Mouse (Mus musculus) naive thymus-derived CD4-positive, alpha-beta T cell, adult 2 months (primary cell): ENCODE data around the gene Klhl18.
"Not testable (repeated sequence)": the region's sequence is repeated elsewhere in the genome, so short reads cannot be mapped to it uniquely, and the experiment has no call there.

ENCODE experiments used
- DNase-seq: peaks from one replicate; pipeline ENCODE4 v3.0.0-alpha.2; 2011; ENCODE audit warnings: low read depth

Gene Klhl18

DNA sequence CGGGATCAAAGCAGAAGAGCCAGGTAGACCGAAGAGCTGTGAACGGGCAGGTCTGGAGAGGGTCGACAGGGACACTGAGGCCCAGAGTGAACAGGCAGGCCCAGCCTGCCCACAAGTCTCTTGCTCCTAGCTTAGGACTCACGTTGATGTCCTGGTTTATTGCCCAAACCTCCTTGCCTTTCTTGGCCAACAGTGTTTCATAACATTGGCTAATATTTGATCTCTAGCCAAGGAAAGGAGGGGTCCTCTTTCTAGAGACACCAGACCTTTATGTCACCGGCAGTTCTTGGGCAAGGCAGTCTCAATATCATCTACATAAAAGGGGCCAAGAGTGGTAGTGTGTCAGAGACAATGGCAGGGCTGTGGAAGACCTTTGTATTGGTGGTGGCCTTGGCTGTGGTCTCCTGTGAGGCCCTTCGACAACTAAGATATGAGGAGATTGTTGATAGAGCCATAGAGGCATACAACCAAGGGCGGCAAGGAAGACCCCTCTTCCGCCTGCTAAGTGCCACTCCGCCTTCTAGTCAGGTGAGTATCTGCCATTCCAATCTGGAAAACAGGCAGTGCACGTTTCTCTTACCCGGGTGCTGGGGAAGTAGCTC, 56.9 kb downstream of the Klhl18 start, which contains the start of gene Ngp:
Gene Ngp (plus strand): TSS at position 237 of the 602 bp plus-strand sequence.
- DNase-seq: no peak

GRCm38 (mm10) chr9:110413785-110414184, 62.7 kb downstream of the Klhl18 start:
- no peak for DNase-seq

DNA sequence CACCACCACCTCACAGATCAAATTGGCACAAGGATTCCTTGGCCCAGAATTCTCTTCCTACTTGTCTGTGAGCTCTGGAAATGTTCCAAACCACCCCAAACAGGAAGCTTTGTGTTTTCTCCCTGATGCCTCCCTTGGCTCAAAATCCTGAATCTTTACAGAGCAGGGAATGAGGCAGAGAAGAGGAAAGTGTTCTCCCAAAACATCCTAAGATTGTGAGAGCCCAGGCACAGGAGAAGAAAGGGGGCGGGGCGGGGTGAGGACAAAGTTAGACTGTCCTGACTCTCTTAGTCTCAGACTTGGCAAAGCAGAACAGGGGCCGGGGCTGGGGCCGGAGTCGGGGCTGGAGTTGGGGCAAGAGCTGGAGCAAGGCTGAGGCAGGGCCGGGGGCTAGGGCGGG, 63.6 kb downstream of the Klhl18 start:
- no peak for DNase-seq

- peak; percentile 91 for DNase-seq
Observed at GRCm38 (mm10) chr9:110410908-110411887, 65.3 kb downstream of the Klhl18 start.

GRCm38 (mm10) chr9:110408099-110408773, 68.3 kb downstream of the Klhl18 start, which contains the start of gene Ptpn23:
Ptpn23 (minus strand) TSS chr9:110408213.
- peak; percentile 96 for DNase-seq

- DNase-seq: peak; percentile 59
Observed at GRCm38 (mm10) chr9:110407311-110408098, 69.0 kb downstream of the Klhl18 start.

DNA sequence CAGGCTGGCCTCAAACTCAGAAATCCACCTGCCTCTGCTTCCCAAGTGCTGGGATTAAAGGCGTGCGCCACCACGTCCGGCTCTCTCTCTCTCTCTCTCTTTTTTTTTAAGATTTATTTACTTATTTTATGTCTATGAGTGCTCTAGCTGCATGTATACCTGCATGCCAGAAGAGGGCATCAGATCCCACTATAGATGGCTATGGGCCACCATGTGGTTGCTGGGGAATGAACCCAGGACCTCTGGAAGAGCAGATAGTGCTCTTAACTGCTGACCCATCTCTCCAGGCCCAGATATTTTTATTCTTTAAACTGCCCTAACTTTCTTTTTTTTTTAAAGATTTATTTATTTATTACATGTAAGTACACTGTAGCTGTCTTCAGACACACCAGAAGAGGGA, 73.3 kb downstream of the Klhl18 start:
- not testable (repeated sequence) for DNase-seq

DNA sequence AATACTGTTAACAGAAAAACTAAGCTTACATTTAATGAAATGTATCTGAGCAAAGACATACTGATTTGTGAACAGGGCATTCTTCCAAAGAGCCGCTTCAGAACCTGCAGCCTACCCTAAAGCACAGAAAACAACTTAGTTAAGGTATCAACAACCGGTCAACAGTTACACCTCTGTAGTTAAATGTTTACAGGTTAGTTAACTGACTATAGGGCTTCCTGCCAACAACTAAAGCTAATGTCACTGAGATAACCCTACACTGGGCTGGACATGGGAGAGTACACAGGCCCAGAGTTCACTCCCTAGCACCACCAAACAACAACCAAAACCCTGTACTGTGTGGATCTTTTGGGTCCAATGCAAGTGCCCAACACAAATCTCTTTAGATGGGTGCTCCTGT, 73.8 kb downstream of the Klhl18 start:
- DNase-seq: no peak

- no peak for DNase-seq
Observed at GRCm38 (mm10) chr9:110400650-110401049, 75.8 kb downstream of the Klhl18 start.

- DNase-seq: no peak
Observed at GRCm38 (mm10) chr9:110393295-110393694, 83.2 kb downstream of the Klhl18 start.

DNA sequence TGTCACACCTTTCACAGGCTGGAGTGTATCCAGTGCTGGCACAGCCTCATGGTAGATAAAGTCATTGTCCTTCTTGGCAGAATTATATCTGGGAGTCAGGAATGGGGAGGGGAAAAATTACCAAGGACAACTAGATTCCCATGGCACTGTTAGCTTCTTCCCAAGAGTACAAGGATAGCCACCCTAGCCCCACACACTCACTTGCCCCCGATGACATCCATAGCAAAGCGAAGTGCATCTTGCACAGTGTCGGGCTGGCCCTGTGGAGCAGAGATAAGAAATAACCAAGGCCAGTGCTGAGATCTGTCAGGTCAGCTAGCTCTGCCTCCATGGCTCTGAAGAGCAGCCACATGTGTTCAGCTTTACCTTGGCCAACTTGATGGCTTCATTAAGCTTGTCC, 85.7 kb downstream of the Klhl18 start:
- no peak for DNase-seq

DNA sequence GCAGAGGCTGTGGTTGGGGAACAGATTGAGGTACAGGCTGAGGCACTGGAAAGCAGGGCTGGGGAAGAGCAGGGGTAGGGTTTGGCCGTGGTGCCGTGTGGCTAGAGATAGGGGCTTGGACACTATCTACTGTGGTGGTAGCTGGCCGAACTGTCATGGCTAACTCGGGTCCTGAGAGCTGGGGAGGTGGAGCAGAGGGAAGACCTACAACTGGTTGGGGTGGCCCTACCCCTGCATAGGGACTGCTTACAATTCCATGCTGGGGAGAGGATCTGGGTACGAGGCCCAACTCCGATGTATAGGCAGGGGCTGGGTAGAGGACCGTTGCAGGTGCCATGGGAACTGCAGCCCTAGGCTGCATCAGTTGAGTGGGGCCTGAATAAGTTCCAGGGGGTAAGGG, 88.5 kb downstream of the Klhl18 start:
- no peak for DNase-seq

- DNase-seq: no peak
Observed at GRCm38 (mm10) chr9:110384369-110384929, 92.0 kb downstream of the Klhl18 start.

- no peak for DNase-seq
Observed at GRCm38 (mm10) chr9:110381292-110381691, 95.2 kb downstream of the Klhl18 start.

GRCm38 (mm10) chr9:110380662-110381061, 95.8 kb downstream of the Klhl18 start:
- DNase-seq: no peak

- DNase-seq: no peak
Observed at GRCm38 (mm10) chr9:110379361-110379760, 97.1 kb downstream of the Klhl18 start.

- not testable (repeated sequence) for DNase-seq
Observed at GRCm38 (mm10) chr9:110377655-110378054, 98.8 kb downstream of the Klhl18 start.
